Mouse (Mus musculus) liver, embryonic 13.5 days (tissue): ENCODE measurements around the gene Hmga1. TPM values are rescaled to one million over a fixed set of nuclear protein-coding genes. Genes with fewer than 3 reads are reported as not detected.

Source experiments
- ATAC-seq: fragments of 200-750 bp; cut with Nextera tagmentation; 2 replicates; pipeline ENCODE4 v1.8.0; 2017; ENCODE audit warnings: low read depth, mild to moderate bottlenecking, moderate number of reproducible peaks, moderate library complexity
- DNase-seq: peaks from one replicate; pipeline ENCODE4 v3.0.0; 2022
- H3K27ac ChIP-seq: fragments of 300-500 bp; sonication (generic); 2 replicates; pipeline ENCODE4 v1.5.1; 2015; ENCODE audit warnings: moderate library complexity, mild to moderate bottlenecking, inconsistent platforms
- H3K27me3 ChIP-seq: fragments of 300-500 bp; sonication (generic); 2 replicates; pipeline ENCODE4 v1.6.1; 2015; ENCODE audit warnings: mild to moderate bottlenecking, inconsistent platforms
- H3K36me3 ChIP-seq: fragments of 300-500 bp; sonication (generic); 2 replicates; pipeline ENCODE4 v1.6.1; 2015; ENCODE audit warnings: mild to moderate bottlenecking, inconsistent platforms
- H3K4me1 ChIP-seq: fragments of 300-500 bp; sonication (generic); replicated peaks from 2 replicates; pipeline ENCODE4 v1.6.1; 2015; ENCODE audit warnings: inconsistent platforms
- H3K4me2 ChIP-seq: fragments of 300-500 bp; sonication (generic); 2 replicates; pipeline ENCODE4 v1.6.1; 2015; ENCODE audit warnings: inconsistent platforms, mild to moderate bottlenecking, moderate library complexity
- H3K4me3 ChIP-seq: fragments of 300-500 bp; sonication (generic); replicated peaks from 2 replicates; pipeline ENCODE4 v1.5.1; 2015; ENCODE audit warnings: mild to moderate bottlenecking, inconsistent platforms
- H3K9ac ChIP-seq: fragments of 300-500 bp; sonication (generic); 2 replicates; pipeline ENCODE4 v1.6.1; 2015; ENCODE audit warnings: mild to moderate bottlenecking, inconsistent platforms
- H3K9me3 ChIP-seq: fragments of 300-500 bp; sonication (generic); replicated peaks from 2 replicates; pipeline ENCODE4 v1.6.1; 2016; ENCODE audit warnings: inconsistent platforms
- WGBS: fragments of 180-500 bp; shearing (Covaris S2); methylation state at CpG from one replicate; pipeline ENCODE4 v1.1.7; 2015; ENCODE audit not compliant: insufficient replicate concordance; 5-methylcytosine and 5-hydroxymethylcytosine counted together
- polyA plus RNA-seq: library from polyadenylated mRNA; unstranded; fragments of >200 nt; fragmentation: Nextera tagmentation; extraction: Ambion mirVana; gene quantifications from 2 replicates; pipeline ENCODE4 v1.2.1, GENCODE M21; 2015

Gene Hmga1
- polyA plus RNA-seq: 226 and 262 TPM in 2 replicates

DNA sequence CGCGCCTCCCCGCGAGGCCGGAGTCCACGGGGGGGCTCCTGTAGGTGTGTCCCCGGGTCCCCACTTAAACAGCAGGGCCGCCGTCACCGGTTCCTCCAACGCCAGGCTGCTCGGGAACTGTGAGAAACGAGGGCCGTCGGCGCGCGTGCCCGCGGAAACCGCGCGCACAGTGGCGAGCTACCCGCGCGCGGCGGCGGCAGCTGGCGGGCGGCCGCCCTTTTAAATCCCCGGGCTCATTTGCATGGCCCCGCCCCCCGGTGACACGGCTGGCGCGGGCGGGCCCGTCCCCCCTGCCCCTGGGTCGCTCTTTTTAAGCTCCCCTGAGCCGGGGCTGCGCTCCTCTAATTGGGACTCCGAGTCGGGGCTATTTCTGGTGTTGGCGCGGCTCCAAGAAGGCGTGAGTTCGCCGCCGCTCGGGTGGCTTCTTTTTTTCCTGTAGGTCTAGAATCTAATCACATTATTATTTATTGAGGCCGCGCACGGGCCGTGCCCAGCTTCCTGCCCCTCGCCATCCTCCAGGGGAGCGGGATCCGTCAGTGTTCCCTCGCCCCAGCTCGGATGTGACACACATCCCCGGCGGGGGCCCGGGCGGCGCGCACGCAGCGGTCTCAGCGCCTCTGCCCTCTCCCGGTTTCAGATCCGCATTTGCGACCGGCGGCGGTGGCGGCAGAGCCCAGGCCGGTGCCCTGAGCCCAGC lies at the start of gene Hmga1:
Gene Hmga1 (plus strand): TSS at position 183 of the 697 bp plus-strand sequence.
- DNase-seq (peak; percentile 75), ATAC-seq (peak; percentile 70)
- under 1% methylated on average over 79 of the region's 79 CpGs for WGBS
- Histone ChIP-seq H3K36me3 (peaks cover 23% of the 10 kb centered on the region), H3K4me3 (peak within 1 kb of the TSS; percentile 80), H3K27ac (peak within 1 kb of the TSS; percentile 95), H3K4me2 (peak within 1 kb of the TSS; percentile 97), H3K9me3 (no peaks in the 10 kb centered on the region), H3K27me3 (no peaks in the 10 kb centered on the region), H3K4me1 (peaks cover 90% of the 10 kb centered on the region), H3K9ac (peak within 1 kb of the TSS; percentile 91)

DNA sequence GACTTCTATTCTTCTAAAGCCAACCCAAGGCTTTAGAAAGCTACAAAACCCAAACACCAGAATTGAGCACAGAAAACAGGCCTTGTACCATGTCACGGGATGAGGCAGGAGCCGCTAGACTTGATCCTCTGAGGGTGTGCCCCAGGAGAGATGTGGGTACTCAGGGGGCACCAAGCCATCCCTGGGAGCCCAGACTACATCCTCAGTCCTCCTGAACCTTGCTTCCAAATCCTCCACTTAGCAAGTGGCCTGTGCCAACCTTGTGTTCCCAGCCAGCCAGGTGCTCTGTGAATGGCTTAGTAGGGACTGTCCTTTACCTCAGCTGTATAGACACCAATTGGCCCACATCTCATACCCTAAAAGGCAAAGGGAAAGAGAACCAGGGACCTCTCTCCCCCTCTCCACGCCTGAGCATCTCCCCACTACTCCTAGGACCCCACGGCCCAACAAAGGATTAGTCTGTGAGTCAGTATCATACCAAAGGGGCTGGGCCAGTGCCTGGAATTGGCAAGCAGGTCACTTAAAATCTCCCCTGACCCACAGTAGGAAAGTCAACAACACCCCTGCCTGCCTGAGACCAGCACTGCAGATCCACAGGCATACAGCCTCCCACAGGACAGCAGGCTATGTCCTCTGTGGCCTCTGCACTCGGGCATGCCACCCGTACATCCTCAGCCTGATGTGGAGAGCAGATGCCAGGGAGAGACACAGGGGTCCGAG lies 49.3 kb upstream of the Hmga1 start:
- Histone ChIP-seq H3K36me3 (no peaks in the 10 kb centered on the region), H3K4me2 (no peak overlapping the region), H3K9ac (no peak overlapping the region), H3K27ac (no peak overlapping the region), H3K4me3 (no peak overlapping the region), H3K27me3 (peaks cover 97% of the 10 kb centered on the region), H3K4me1 (no peaks in the 10 kb centered on the region; the same call in 1 of the 2 replicates), H3K9me3 (no peaks in the 10 kb centered on the region)
- ATAC-seq (no peak), DNase-seq (no peak)
- 61% methylated on average over 7 of the region's 7 CpGs for WGBS

DNA sequence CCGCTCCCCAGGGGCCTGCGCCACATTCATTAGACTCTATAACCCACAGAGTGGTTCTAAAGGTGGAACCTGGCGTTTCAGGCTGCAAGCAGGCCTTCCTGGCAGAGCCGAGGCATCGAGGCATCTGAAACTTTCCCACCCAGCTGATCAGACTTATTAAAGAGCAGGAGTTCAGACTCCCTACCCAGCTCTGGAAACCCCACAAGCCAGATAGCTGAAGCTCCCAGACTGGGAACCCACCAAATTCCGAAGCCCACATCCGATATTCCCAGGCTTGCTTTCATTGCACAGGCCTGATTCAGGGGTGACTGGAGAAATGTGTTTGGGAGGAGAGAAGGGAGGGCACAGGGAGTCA lies 48.7 kb upstream of the Hmga1 start:
- H3K27ac ChIP-seq: no peak overlapping the region
- no peak for DNase-seq
- peaks cover 97% of the 10 kb centered on the region for H3K27me3 ChIP-seq
- no peak for ATAC-seq
- H3K4me3 ChIP-seq: no peak overlapping the region
- H3K9ac ChIP-seq: no peak overlapping the region
- no peaks in the 10 kb centered on the region for H3K36me3 ChIP-seq
- 65% methylated on average over 7 of the region's 7 CpGs for WGBS
- H3K4me1 ChIP-seq: peaks cover 4% of the 10 kb centered on the region
- H3K9me3 ChIP-seq: no peaks in the 10 kb centered on the region
- H3K4me2 ChIP-seq: no peak overlapping the region

DNA sequence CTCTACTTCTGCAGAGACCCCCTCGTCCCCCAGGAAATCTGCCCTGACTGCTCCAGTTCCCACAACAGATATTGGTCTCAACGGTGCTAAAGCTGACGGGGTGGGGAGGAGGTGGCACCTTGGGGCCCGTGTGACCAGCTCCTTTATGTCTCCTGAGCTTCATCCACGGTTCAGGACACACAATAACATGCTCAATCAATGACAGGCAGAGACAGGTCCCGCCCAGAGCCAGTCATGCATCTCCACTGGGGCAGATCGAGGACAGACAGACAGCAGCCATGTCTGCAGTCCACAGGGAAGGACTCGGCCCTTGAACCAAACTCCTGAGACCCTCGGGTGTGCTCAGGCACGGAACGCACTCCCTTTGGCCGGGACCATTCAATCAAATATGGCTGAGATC lies 48.3 kb upstream of the Hmga1 start:
- peaks cover 97% of the 10 kb centered on the region for H3K27me3 ChIP-seq
- no peak for DNase-seq
- WGBS: 58% methylated on average over 12 of the region's 12 CpGs
- no peak overlapping the region for H3K4me2 ChIP-seq
- no peak for ATAC-seq
- H3K9me3 ChIP-seq: no peaks in the 10 kb centered on the region
- H3K36me3 ChIP-seq: no peaks in the 10 kb centered on the region
- peaks cover 8% of the 10 kb centered on the region for H3K4me1 ChIP-seq
- H3K4me3 ChIP-seq: no peak overlapping the region
- H3K27ac ChIP-seq: no peak overlapping the region
- H3K9ac ChIP-seq: no peak overlapping the region

DNA sequence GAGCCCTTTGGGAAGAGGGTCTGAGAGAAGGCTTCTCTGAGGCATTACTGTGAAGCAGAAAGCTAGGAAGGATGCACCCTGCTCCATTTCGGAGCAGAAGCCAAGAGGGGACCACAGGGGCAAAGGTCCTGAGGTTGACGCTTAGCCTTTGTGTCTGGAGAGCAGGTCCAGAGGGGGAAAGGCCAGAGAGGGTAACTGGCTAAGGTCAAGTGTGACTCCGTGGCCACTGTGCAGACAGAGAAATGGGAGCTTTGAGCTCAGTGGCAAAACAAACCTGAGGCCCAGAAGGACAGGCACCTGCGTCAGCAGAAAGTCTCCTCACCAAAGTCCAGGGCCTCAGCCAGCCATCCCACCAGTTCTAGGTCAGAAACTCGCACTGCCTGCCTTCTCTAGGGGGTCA lies 47.8 kb upstream of the Hmga1 start:
- 46% methylated on average over 5 of the region's 5 CpGs for WGBS
- peaks cover 98% of the 10 kb centered on the region for H3K27me3 ChIP-seq
- no peaks in the 10 kb centered on the region for H3K9me3 ChIP-seq
- no peak for ATAC-seq
- peaks cover 9% of the 10 kb centered on the region for H3K4me1 ChIP-seq
- H3K4me3 ChIP-seq: no peak overlapping the region
- H3K4me2 ChIP-seq: no peak overlapping the region
- no peak overlapping the region for H3K9ac ChIP-seq
- no peak for DNase-seq
- no peak overlapping the region for H3K27ac ChIP-seq
- H3K36me3 ChIP-seq: no peaks in the 10 kb centered on the region

DNA sequence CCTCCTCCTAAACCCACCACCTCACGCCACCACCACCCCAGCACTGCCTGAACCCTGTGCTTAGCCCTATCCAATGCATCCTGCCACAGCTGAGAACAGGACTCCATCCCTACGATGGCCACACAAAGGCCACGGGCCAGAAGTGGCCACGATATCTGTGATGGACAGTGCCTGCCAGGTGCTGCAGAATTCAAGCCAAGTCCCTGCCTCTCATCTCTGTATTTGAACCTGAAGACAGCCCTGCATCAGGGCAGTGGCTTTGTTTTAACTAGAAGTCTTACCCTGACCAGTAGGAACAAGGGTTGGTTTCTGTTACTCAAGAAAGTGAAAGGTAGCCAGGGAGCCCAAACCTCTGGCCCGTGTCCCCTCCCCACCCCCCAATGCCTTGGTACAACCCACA lies 47.2 kb upstream of the Hmga1 start:
- no peak for ATAC-seq
- WGBS: 59% methylated on average over 5 of the region's 5 CpGs
- H3K4me3 ChIP-seq: no peak overlapping the region
- H3K9me3 ChIP-seq: no peaks in the 10 kb centered on the region
- no peak for DNase-seq
- no peak overlapping the region for H3K27ac ChIP-seq
- no peak overlapping the region for H3K4me2 ChIP-seq
- no peaks in the 10 kb centered on the region for H3K36me3 ChIP-seq
- H3K27me3 ChIP-seq: peaks cover 98% of the 10 kb centered on the region
- no peak overlapping the region for H3K9ac ChIP-seq
- H3K4me1 ChIP-seq: peaks cover 9% of the 10 kb centered on the region

DNA sequence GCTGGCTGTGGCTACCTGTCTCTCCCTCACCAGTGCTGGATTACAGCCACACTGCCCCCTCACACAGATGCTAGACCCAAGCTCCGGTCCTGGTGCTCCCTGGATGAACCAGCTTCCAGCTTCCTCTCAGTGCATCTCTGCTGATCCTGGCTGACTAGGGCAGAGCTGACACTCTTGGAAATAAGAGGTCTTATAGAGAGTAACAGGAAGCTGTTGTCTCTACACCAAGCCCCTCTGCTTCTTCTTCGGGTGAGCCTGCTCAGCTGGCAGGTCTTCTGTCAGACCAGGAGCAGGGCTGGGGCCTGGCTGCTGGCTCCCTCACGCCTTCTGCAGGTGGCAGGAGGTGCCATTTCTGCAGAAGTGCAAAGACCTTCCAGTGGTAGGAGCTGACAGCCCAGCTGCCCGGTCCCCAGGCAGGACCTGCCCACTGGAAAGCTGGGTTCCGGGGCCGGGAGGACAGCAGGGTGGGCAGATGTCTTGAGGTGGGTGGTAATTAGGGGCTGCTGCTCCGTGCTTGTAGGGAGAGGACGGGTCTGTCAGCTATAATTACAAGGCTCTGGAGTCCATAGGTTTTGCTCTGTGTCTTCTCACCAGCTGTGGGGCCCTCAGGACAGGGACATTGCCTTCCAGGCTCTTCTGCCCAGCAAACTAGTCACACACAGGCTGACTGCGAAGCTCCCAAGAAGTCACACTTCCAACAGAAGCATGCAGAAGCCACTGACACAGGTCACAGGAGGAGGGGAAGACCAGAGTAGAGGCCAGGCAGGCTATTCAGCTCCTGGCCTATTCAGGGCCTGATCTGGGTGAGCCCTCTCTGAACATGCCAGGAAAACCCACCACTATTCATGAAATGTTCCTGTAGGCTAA lies 45.8 kb upstream of the Hmga1 start:
- Histone ChIP-seq H3K9me3 (no peaks in the 10 kb centered on the region), H3K27me3 (peaks cover 98% of the 10 kb centered on the region), H3K4me2 (no peak overlapping the region), H3K36me3 (no peaks in the 10 kb centered on the region), H3K27ac (no peak overlapping the region), H3K4me1 (peaks cover 9% of the 10 kb centered on the region), H3K4me3 (no peak overlapping the region), H3K9ac (no peak overlapping the region)
- 44% methylated on average over 9 of the region's 9 CpGs for WGBS
- no peak for ATAC-seq
- DNase-seq: no peak

DNA sequence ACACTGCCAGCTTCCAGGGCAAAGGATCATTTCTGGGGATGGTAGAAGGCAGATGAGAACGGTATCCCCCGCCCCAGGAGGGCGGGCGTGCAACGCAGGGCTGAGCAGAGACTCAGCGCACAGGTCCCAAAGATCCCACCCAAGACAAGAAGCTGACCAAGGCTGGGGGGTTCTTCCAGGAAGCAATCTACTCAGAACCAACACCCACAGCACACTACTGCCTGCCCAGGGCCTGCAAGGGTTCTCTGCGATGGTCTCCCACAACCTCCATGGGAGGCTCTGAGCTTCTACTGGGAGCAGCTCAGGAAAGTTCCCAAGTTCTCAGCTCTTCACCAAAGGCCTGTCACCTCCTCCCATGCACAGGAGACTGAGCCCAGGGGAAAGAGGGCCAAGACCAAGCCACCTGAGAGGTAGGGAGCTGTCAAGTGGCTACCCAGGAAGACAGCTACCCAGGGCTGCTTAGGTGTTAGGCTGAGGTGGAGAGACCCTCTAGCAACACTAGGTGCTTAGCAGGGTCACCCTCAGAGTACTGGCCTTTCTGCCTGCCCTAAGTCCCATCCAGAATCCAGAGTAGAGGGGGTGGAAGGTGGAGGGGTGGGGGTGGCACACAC lies 45.1 kb upstream of the Hmga1 start:
- ATAC-seq: no peak
- H3K27me3 ChIP-seq: peaks cover 98% of the 10 kb centered on the region
- no peaks in the 10 kb centered on the region for H3K9me3 ChIP-seq
- H3K36me3 ChIP-seq: no peaks in the 10 kb centered on the region
- H3K27ac ChIP-seq: no peak overlapping the region
- H3K4me1 ChIP-seq: peaks cover 9% of the 10 kb centered on the region
- no peak overlapping the region for H3K4me2 ChIP-seq
- H3K9ac ChIP-seq: no peak overlapping the region
- H3K4me3 ChIP-seq: no peak overlapping the region
- WGBS: 78% methylated on average over 7 of the region's 7 CpGs
- no peak for DNase-seq

DNA sequence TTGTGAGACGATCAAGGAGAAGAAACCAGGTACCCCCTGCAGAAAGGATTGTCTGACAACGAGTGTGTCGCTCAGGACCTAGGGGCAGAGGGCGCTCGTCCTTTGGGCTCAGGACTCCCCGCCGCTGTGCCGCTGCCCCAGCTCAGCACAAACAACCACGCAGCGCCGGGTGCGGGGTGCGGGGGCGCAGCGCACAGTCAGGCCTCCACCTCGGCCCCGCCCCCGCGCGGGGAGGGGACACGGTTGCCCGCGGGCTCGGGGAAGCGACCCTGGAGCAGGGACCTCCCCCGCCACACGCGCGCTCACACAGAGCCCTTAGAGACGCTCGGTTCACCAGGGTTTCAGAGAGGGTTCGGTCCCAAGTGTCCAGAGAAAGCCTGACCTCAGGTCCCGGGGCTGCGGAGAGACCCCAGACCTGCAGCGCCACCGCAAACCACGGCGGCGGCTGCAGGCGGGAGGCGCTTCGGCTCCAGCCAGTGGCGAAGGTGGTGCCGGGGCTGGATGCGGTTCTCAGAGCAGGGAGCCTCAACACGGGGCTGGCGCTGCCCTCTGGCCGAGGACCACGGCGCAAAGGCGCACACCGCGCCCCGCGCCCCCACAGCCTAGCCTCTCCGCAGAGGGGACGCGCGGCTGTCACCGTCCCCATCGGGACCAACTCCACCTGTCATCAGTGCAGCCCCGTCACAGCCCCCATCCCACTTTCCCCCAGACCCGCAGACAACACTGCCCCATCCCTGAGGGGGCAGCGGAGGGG lies 44.3 kb upstream of the Hmga1 start:
- DNase-seq (no peak), ATAC-seq (no peak)
- Histone ChIP-seq H3K36me3 (no peaks in the 10 kb centered on the region), H3K27ac (no peak overlapping the region), H3K4me3 (peak overlapping the region; percentile 51), H3K4me2 (peak overlapping the region; percentile 68), H3K9ac (no peak overlapping the region), H3K27me3 (peaks cover 96% of the 10 kb centered on the region), H3K9me3 (no peaks in the 10 kb centered on the region), H3K4me1 (peaks cover 9% of the 10 kb centered on the region)
- 2% methylated on average over 63 of the region's 64 CpGs for WGBS

DNA sequence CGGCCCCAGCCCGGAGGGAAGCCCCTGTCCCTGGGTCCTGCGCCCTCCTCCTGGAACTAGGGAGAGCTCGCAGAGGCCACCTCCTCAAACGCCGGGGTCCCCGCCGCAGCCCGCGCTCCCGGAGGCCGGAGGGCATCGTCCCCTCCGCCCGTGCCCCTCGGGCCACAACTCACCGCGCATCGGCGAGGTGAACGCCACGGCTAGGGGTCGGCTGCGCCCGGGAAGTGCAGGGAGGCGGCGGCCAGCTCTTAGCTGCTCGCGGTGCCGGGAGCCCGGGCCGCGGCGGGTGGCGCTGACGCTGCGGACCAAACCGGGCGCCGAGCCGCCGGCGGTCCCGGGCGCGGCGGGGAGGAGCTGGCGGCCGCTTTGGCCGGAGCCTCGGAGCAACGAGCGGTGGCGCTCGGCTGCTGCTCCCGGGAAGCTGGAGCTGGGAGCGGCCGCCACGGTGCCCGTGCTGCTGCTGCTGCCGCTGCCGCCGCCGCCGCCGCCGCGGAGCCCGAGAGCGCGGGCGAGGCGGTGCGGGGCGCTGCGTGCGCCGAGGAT lies 43.6 kb upstream of the Hmga1 start:
- no peak for ATAC-seq
- under 1% methylated on average over 51 of the region's 78 CpGs for WGBS
- H3K4me1 ChIP-seq: peaks cover 9% of the 10 kb centered on the region
- no peak overlapping the region for H3K27ac ChIP-seq
- H3K9me3 ChIP-seq: no peaks in the 10 kb centered on the region
- no peak overlapping the region for H3K9ac ChIP-seq
- peaks cover 98% of the 10 kb centered on the region for H3K27me3 ChIP-seq
- H3K4me2 ChIP-seq: peak overlapping the region; percentile 68
- H3K4me3 ChIP-seq: peak overlapping the region; percentile 51
- H3K36me3 ChIP-seq: no peaks in the 10 kb centered on the region
- DNase-seq: no peak
